Mouse (Mus musculus): Measurements from ENCODE around the gene Sema3b.

The Sema3b gene

GRCm38 (mm10) chr9:107608741-107609432 is at the start of gene Sema3b:
Gene Sema3b, minus strand, starts transcription at chr9:107609229.
- DNase-seq (ENCODE audit: low spot score): no peak

- DNase-seq (ENCODE audit: low spot score): peak; percentile 67
Measured at GRCm38 (mm10) chr9:107658096-107658495, 49.1 kb upstream of the Sema3b start.

GRCm38 (mm10) chr9:107657144-107657543 is 48.1 kb upstream of the Sema3b start:
- DNase-seq (ENCODE audit: low spot score): no peak

GRCm38 (mm10) chr9:107654585-107654984 is 45.6 kb upstream of the Sema3b start:
- DNase-seq (ENCODE audit: low spot score): no peak

GRCm38 (mm10) chr9:107653474-107653873 is 44.4 kb upstream of the Sema3b start:
- no peak for DNase-seq (ENCODE audit: low spot score)

GRCm38 (mm10) chr9:107650708-107651481 is 41.9 kb upstream of the Sema3b start:
- no peak for DNase-seq (ENCODE audit: low spot score)

- no peak for DNase-seq (ENCODE audit: low spot score)
Measured at GRCm38 (mm10) chr9:107650225-107650624, 41.2 kb upstream of the Sema3b start.

- no peak for DNase-seq (ENCODE audit: low spot score)
Measured at GRCm38 (mm10) chr9:107648767-107649166, 39.7 kb upstream of the Sema3b start.

- no peak for DNase-seq (ENCODE audit: low spot score)
Measured at GRCm38 (mm10) chr9:107646975-107647374, 37.9 kb upstream of the Sema3b start.

GRCm38 (mm10) chr9:107645577-107645976 is 36.5 kb upstream of the Sema3b start:
- peak; percentile 47 for DNase-seq (ENCODE audit: low spot score)

- DNase-seq (ENCODE audit: low spot score): no peak
Measured at GRCm38 (mm10) chr9:107645153-107645510, 36.1 kb upstream of the Sema3b start.

GRCm38 (mm10) chr9:107644495-107645152 is 35.6 kb upstream of the Sema3b start:
- peak; percentile 77 for DNase-seq (ENCODE audit: low spot score)

- DNase-seq (ENCODE audit: low spot score): no peak
Measured at GRCm38 (mm10) chr9:107643544-107644214, 34.6 kb upstream of the Sema3b start.

- DNase-seq (ENCODE audit: low spot score): no peak
Measured at GRCm38 (mm10) chr9:107641666-107642065, 32.6 kb upstream of the Sema3b start.

- DNase-seq (ENCODE audit: low spot score): no peak
Measured at GRCm38 (mm10) chr9:107640257-107640772, 31.3 kb upstream of the Sema3b start.

- no peak for DNase-seq (ENCODE audit: low spot score)
Measured at GRCm38 (mm10) chr9:107637070-107637469, 28.0 kb upstream of the Sema3b start.

GRCm38 (mm10) chr9:107635279-107636028 is 26.4 kb upstream of the Sema3b start, which contains the start of gene Gnai2:
Gene Gnai2, minus strand, starts transcription at chr9:107635367.
- peak; percentile 97 for DNase-seq (ENCODE audit: low spot score)

- DNase-seq (ENCODE audit: low spot score): no peak
Measured at GRCm38 (mm10) chr9:107634406-107635278, 25.6 kb upstream of the Sema3b start.

GRCm38 (mm10) chr9:107633661-107634405 is 24.8 kb upstream of the Sema3b start:
- DNase-seq (ENCODE audit: low spot score): no peak

All from ovary, adult 18-20 months (tissue).